Mouse (Mus musculus): ENCODE results near the gene AC124502.3. TPM values are rescaled to one million over a fixed set of nuclear protein-coding genes. Genes with fewer than 3 reads are reported as not detected.
A peak's percentile ranks its signal among the peaks of the same experiment; 100 is the strongest.

AC124502.3 gene
- polyA plus RNA-seq, 1 experiment from 2014 or later = 3.4 TPM

DNA sequence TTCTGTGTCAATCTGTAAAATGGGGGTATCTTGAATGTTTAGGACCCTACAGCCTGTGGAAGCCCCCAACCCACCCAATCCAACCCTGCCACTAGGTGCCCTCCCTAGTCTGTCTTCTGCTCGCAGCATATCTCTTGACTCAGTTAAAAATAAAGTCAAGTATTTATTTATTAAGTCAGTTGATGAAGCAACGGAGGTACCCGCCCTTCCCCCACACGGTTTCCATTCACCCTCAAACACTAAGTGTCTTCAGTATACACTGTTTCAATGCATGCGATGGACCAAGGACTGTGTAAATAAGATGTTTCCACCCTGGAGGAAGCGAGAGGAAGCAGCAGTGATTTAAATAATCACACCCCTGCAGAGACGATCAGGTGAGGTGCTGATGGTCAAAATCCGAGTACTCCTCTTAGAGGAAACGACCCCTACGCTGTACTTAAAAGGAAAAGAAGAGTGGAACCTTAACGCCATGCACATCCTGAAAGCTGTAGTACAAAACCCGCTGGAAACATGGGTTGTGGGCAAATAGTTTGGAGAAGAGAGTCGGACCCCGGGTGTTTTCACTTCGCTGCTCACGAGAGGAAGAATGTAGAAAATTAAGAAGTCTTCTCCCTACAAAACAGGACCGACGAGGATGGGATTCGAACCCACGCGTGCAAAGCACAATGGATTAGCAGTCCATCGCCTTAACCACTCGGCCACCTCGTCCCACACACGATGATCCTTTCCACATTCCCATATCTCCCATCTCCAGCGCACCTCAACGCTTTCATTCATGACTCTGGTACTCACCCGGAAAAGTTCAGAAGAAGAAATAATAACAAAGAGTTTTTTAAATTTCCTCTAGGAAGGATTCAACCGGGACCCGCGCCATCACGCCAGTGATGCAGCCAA lies 766 bp upstream of the AC124502.3 start:
- H3K36me3 ChIP-seq (ENCODE audit: poor library complexity, severe bottlenecking) = 0 out of 2 replicates have a peak, but pooled peaks cover 5% of the 10 kb centered on the region

DNA sequence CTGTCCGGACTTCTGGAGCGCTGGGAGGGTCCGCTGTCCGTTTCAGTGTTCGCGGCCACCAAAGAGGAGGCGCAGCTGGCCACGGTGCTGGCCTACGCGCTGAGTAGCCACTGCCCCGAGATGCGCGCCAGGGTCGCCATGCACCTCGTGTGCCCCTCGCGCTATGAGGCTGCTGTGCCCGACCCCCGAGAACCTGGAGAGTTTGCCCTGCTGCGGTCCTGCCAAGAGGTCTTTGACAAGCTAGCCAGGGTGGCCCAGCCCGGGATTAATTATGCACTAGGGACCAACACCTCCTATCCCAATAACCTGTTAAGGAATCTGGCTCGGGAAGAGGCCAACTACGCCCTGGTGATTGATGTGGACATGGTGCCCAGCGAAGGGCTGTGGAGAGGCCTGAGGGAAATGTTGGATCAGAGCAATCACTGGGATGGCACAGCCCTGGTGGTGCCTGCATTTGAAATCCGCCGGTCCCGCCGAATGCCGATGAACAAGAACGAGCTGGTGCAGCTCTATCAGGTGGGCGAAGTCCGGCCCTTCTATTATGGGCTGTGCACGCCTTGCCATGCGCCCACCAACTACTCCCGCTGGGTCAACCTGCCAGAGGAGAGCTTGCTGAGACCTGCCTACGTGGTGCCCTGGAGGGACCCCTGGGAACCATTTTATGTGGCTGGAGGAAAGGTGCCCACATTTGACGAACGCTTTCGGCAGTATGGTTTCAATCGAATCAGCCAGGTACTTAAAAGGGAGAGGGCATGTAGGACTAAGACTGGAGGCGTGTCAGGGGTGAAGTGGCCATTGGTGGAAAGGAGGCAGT lies 817 bp downstream of the AC124502.3 start:
- Histone ChIP-seq H3K27me3 (no peaks in the 10 kb centered on the region), H3K9me3 (replicated peaks) (no peaks in the 10 kb centered on the region), H3K27ac (peak overlapping the region; percentile 82), H3K4me3 (peak overlapping the region; percentile 97), H3K9ac (peak overlapping the region; percentile 91), H3K4me2 (peak overlapping the region; percentile 100), H3K4me1 (peaks cover 43% of the 10 kb centered on the region), H3K36me3 (ENCODE audit: poor library complexity, severe bottlenecking) (peaks cover 17% of the 10 kb centered on the region)
- 9% methylated on average over 41 of the region's 41 CpGs for WGBS
- peak; percentile 7; the same call in 1 of the 2 replicates for ATAC-seq

More for the DNA sequence above, 766 bp upstream of the AC124502.3 start:
- no peaks in the 10 kb centered on the region for H3K27me3 ChIP-seq
- H3K4me1 ChIP-seq = peaks cover 43% of the 10 kb centered on the region
- 5% methylated on average over 32 of the region's 32 CpGs for WGBS
- peak overlapping the region; percentile 97 for H3K4me3 ChIP-seq
- peak overlapping the region; percentile 91 for H3K9ac ChIP-seq
- peak overlapping the region; percentile 100 for H3K4me2 ChIP-seq
- no peaks in the 10 kb centered on the region for H3K9me3 ChIP-seq (replicated peaks)
- peak overlapping the region; percentile 82 for H3K27ac ChIP-seq
- ATAC-seq = peak; percentile 66

DNA sequence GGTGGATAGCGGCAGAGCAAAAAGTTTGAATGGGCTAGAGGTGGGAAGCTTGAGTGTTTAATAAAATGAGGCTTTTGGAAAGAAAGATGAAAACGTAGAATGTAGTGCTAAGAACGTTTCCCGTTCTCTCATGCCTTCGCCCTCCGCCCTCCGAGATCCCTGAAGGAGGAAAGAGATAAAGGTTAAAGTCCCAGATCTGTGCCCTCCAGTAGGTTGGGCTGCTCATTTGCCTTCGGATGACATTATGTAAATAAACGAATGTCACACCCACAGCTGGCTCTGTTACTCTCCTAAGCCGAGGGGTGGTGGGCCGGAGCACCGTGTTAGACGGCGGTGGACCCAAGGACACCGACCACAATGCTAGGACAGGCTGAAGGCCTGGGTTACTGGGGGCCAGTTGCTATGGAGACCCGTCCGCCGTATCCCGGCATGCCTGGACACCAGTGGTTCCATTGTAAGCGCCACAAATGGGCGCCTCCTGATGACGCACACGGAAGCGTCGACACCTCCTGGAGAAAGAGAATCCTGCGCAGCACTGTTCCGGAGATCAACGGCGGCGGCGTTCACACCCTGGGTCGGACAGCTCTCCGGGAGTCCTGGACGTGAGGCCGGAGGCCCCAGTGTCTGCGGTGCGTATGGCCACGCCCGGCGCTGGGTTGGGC lies 2.3 kb downstream of the AC124502.3 start, which contains the start of gene Brms1:
TSS of gene Brms1 (plus strand) at position 493 of the 662 bp plus-strand sequence.
- peak within 1 kb of the TSS; percentile 41 for H3K27ac ChIP-seq
- H3K9ac ChIP-seq = peak within 1 kb of the TSS; percentile 91
- WGBS = 7% methylated on average over 39 of the region's 40 CpGs
- H3K4me2 ChIP-seq = peak within 1 kb of the TSS; percentile 100
- peaks cover 43% of the 10 kb centered on the region for H3K4me1 ChIP-seq
- H3K4me3 ChIP-seq = peak within 1 kb of the TSS; percentile 97
- H3K9me3 ChIP-seq (replicated peaks) = no peaks in the 10 kb centered on the region
- H3K36me3 ChIP-seq (ENCODE audit: poor library complexity, severe bottlenecking) = peaks cover 26% of the 10 kb centered on the region
- no peaks in the 10 kb centered on the region for H3K27me3 ChIP-seq
- peak; percentile 73 for ATAC-seq

DNA sequence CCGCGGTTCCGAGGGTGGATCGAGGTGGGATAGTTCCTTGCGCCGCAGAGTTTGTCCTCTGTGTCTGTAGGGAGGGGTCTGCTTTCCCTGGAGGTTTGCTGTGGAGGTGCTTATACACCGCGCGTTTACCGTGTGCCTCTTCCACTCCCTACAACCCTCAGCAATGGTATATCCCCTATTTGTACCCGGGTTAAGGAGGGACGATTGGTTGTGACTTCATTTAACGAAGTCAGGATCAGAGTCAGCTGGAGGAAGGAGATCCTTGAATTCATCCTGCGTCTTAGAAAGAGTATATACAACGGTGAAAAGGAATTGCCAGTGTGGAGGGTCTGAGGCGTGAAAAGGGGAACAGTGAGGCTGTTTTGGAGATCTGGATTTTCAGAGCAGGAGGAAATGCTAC lies 2.9 kb downstream of the AC124502.3 start:
- peaks cover 43% of the 10 kb centered on the region for H3K4me1 ChIP-seq
- H3K36me3 ChIP-seq (ENCODE audit: poor library complexity, severe bottlenecking) = peaks cover 32% of the 10 kb centered on the region
- peak overlapping the region; percentile 100 for H3K4me2 ChIP-seq
- no peaks in the 10 kb centered on the region for H3K27me3 ChIP-seq
- no peak; the same call in 1 of the 2 replicates for ATAC-seq
- H3K9ac ChIP-seq = peak overlapping the region; percentile 91
- H3K4me3 ChIP-seq = peak overlapping the region; percentile 97
- peak overlapping the region; percentile 41; the same call in 1 of the 2 replicates for H3K27ac ChIP-seq
- no peaks in the 10 kb centered on the region for H3K9me3 ChIP-seq (replicated peaks)
- WGBS = 1% methylated on average over 16 of the region's 16 CpGs

DNA sequence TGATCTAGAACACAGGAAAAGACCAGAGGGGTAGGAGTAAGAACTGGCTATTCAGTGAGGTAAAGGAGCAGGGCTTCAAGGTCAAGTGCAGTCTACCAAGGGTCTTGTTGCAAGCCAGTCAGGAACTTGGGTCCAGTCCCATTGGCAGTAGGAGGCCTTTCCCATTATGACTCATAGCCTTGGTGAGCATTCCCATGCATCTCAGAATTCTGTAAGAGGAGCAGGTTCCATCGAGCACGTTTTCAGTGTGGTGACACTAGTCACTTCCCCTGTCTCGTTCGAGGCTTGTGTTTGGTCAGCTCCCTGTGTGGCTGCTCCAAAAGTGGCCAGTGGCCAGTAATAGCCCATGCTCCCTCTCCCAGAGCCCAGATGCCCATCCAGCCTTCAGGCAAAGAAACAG lies 6.8 kb downstream of the AC124502.3 start:
- H3K9ac ChIP-seq = no peak overlapping the region
- peaks cover 66% of the 10 kb centered on the region for H3K36me3 ChIP-seq (ENCODE audit: poor library complexity, severe bottlenecking)
- H3K4me1 ChIP-seq = peaks cover 29% of the 10 kb centered on the region
- H3K9me3 ChIP-seq (replicated peaks) = no peaks in the 10 kb centered on the region
- H3K27me3 ChIP-seq = peaks cover 7% of the 10 kb centered on the region
- H3K27ac ChIP-seq = no peak overlapping the region
- no peak overlapping the region for H3K4me3 ChIP-seq
- WGBS = 80% methylated on average over 4 of the region's 4 CpGs
- H3K4me2 ChIP-seq = no peak overlapping the region
- no peak for ATAC-seq

DNA sequence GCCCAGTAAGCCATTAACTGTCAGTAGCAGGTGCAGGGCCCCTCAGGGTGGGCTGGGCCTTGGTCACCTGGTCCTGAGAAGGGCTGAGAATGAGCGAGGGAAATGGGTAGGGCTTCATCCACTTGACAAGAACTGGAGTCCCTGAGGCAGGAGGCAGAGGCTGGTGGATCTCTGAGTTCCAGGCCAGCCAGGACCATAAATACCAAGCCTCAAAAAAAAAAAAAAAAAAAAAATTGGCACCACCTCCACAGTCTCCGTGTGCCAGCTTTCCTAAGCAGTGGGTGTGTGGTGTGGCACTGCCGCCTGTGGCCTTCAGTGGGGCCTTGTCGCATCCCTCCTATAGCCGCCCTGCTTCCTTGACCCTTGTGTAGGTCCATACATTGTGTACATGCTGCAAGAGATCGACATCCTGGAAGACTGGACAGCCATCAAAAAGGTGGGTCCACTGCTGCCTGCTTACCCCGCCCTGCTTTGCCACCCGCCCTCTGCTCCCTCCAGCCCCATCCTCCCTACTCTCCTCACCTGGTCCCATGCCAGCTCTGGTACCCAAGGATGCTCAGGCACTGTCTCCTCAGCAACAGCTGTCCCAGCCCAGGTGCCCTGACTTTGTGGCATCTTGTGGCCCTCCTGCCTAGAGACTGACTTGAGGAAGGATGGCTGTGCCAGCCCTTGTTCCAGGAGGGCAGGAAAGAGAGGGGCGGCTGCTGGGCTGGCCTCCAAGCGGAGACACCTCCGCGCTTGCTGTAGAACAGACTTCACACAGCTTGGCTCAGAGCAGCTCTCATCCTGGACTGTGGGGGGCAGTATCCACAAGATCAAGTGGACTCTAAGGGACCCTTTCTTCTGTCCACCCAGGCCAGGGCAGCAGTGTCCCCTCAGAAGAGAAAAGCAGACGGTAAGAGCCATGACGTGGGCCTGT lies 9.7 kb downstream of the AC124502.3 start:
- Histone ChIP-seq H3K27me3 (peaks cover 35% of the 10 kb centered on the region), H3K9me3 (replicated peaks) (no peaks in the 10 kb centered on the region), H3K4me3 (no peak overlapping the region), H3K4me1 (peaks cover 11% of the 10 kb centered on the region), H3K9ac (no peak overlapping the region), H3K36me3 (ENCODE audit: poor library complexity, severe bottlenecking) (peaks cover 58% of the 10 kb centered on the region), H3K4me2 (no peak overlapping the region), H3K27ac (no peak overlapping the region)
- 84% methylated on average over 14 of the region's 14 CpGs for WGBS
- no peak for ATAC-seq

DNA sequence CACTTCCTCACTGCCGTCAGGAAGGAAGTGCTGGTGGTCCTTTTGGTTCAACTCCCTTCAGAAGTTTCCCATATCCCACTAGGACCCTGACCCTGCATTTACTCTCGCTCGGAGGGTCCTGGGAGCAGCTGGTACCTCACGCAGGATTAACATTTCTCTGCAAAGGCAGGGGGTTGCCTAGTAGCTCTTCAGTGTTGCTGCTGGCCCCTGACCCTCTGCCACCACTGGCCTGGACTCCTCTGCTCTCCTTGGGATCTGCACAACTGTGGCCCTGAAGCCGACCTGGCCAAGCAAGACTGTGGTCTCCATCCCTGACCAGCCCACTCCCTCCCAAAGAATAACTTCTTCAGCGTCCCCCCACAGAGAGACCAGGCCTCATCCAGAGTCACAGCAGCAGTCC lies 10.6 kb downstream of the AC124502.3 start:
- H3K9ac ChIP-seq = no peak overlapping the region
- H3K4me2 ChIP-seq = no peak overlapping the region
- no peaks in the 10 kb centered on the region for H3K9me3 ChIP-seq (replicated peaks)
- H3K4me1 ChIP-seq = peaks cover 11% of the 10 kb centered on the region
- no peak overlapping the region for H3K4me3 ChIP-seq
- H3K36me3 ChIP-seq (ENCODE audit: poor library complexity, severe bottlenecking) = peaks cover 49% of the 10 kb centered on the region
- no peak for ATAC-seq
- H3K27ac ChIP-seq = no peak overlapping the region
- WGBS = 67% methylated on average over 6 of the region's 6 CpGs
- H3K27me3 ChIP-seq = peaks cover 42% of the 10 kb centered on the region

DNA sequence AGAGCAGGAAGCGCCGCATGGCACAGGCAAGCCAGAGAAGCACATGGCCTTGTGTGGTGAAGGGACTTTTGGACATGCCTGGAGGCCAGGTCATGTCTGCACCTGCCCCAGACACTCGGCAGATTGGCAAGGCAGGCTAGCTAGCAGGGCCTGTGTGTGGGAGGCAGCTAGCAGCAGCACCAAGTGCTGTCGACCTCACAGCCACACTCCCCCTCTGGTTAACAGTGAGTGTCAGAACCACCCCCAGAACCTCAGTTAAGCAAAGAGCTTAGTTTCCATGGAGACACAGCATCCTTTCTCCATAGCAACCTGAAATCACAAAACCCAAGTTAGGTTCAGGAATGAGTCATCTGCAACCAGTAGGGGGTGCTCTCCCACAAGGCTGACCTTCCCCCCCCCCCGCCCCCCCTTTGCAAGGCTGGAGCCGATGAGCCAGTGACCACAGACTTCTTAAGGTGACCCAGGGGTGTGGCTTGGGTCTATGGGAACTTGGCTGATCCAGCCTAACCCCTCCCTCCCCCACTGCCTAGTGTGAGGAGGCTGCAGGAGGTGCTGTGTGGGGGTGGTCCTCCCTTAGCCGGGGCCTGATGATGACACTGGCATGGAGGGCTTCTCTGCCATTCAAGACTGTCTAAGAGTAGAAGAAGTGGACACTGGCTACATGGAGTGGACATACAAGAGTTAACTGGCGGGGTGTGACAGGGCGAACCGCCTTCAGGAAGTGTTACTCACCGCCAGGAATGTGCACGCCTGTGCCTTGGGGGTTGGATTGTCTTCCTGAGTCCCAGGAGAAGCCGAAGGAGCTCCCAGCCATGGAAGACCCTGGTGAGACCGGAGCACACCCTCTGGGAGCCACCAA lies 11.6 kb downstream of the AC124502.3 start, which contains the start of gene Rin1:
TSS of gene Rin1 (plus strand) at position 435 of the 859 bp plus-strand sequence.
- Histone ChIP-seq H3K4me1 (peaks cover 11% of the 10 kb centered on the region), H3K27ac (peak within 1 kb of the TSS; percentile 26), H3K36me3 (ENCODE audit: poor library complexity, severe bottlenecking) (peaks cover 46% of the 10 kb centered on the region), H3K4me2 (peak within 1 kb of the TSS; percentile 17; the same call in 1 of the 2 replicates), H3K9ac (peak within 1 kb of the TSS; percentile 23; the same call in 1 of the 2 replicates), H3K27me3 (peaks cover 47% of the 10 kb centered on the region), H3K9me3 (replicated peaks) (no peaks in the 10 kb centered on the region), H3K4me3 (no peak within 1 kb of the TSS)
- 11% methylated on average over 14 of the region's 14 CpGs for WGBS
- ATAC-seq = peak; percentile 58; the same call in 1 of the 2 replicates

DNA sequence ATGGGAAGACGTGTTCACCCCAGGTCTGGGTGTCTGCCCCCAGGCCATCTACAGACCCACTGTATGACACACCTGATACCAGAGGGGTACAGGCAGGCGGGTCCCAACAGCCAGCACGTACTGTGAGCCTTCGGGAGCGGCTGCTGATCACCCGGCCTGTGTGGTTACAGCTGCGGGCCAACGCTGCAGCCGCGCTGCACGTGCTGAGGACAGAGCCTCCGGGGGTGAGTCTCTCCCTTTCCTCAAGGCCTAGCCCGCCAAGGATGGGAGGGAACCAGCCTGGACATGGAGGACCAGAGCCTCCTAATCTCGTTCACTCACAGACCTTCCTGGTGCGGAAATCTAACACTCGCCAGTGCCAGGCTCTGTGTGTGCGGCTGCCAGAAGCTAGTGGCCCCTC lies 12.3 kb downstream of the AC124502.3 start:
- Histone ChIP-seq H3K27ac (peak overlapping the region; percentile 26; the same call in 1 of the 2 replicates), H3K4me2 (peak overlapping the region; percentile 17; the same call in 1 of the 2 replicates), H3K9ac (peak overlapping the region; percentile 23; the same call in 1 of the 2 replicates), H3K4me1 (peaks cover 11% of the 10 kb centered on the region), H3K36me3 (ENCODE audit: poor library complexity, severe bottlenecking) (peaks cover 39% of the 10 kb centered on the region), H3K9me3 (replicated peaks) (no peaks in the 10 kb centered on the region), H3K27me3 (peaks cover 48% of the 10 kb centered on the region), H3K4me3 (no peak overlapping the region)
- ATAC-seq = no peak; the same call in 1 of the 2 replicates
- WGBS = 4% methylated on average over 17 of the region's 17 CpGs

DNA sequence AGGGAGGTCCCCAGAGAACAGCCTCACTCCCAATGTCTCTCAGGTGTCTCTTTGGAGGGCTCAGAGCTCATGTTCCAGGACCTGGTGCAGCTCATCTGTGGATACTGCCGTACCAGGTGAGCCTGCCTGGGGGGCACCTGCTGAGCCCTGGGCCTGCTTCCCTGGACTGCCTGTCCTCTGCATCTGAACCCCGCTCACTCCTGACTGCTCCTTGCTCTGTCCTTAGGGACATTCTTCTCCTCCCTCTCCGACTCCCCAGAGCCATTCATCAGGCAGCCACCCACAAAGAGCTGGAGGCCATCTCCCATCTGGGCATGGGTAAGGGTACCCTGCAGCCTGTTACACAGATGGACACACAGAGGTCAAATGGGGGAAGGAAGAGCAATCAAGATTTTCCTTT lies 12.8 kb downstream of the AC124502.3 start:
- ATAC-seq = no peak
- WGBS = 48% methylated on average over 3 of the region's 3 CpGs
- no peak overlapping the region for H3K9ac ChIP-seq
- no peak overlapping the region for H3K4me3 ChIP-seq
- no peak overlapping the region for H3K4me2 ChIP-seq
- H3K27me3 ChIP-seq = peaks cover 48% of the 10 kb centered on the region
- H3K4me1 ChIP-seq = peaks cover 14% of the 10 kb centered on the region
- H3K36me3 ChIP-seq (ENCODE audit: poor library complexity, severe bottlenecking) = peaks cover 35% of the 10 kb centered on the region
- H3K9me3 ChIP-seq (replicated peaks) = no peaks in the 10 kb centered on the region
- H3K27ac ChIP-seq = no peak overlapping the region

Data from forebrain, embryonic 13.5 days (tissue).